Mouse (Mus musculus): ENCODE data around the gene Fat1. TPM values are rescaled to one million over a fixed set of nuclear protein-coding genes. Genes with fewer than 3 reads are reported as not detected.
A peak's percentile ranks its signal among the peaks of the same experiment; 100 is the strongest.
"Not testable (repeated sequence)": the region's sequence is repeated elsewhere in the genome, so short reads cannot be mapped to it uniquely, and the experiment has no call there.

The Fat1 gene
- total and polyA plus RNA-seq, 2 experiments from 2014 or later: 9.2 to 122 TPM

DNA sequence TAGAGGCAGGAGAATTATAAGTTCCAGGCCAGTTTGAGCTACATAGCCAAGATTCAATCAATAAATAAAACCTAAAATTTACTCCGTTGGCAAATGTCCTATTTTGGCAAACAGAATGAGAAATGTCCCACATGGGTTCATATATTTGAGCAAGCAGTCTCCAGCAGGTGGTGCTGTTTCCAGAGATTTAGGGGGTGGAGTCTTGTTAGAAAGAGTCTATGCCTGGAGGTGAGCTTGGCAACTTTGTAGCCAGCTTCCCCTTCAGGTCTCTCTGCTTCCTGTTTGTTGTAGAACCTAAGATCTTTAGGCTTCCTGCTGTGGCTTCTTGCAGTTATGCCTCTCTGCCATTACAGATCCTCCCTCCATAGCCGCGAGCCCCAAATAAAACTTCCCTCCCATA is 120.3 kb downstream of the Fat1 start:
- H3K4me2 ChIP-seq (ENCODE audit: low read depth, low read length, poor library complexity, severe bottlenecking): no peak overlapping the region
- H3K4me3 ChIP-seq (ENCODE audit: low read depth, low read length): no peak overlapping the region
- no peak overlapping the region for H3K27ac ChIP-seq (ENCODE audit: low read depth, low read length)
- no peak for ATAC-seq (ENCODE audit: low FRiP score)
- no peaks in the 10 kb centered on the region for H3K4me1 ChIP-seq (ENCODE audit: insufficient read depth, low read length)
- H3K9ac ChIP-seq (replicated peaks; ENCODE audit: low read length, poor library complexity, severe bottlenecking): no peak overlapping the region
- H3K36me3 ChIP-seq (ENCODE audit: insufficient read depth, low read length): peaks cover 9% of the 10 kb centered on the region; the same call in 1 of the 2 replicates
- H3K27me3 ChIP-seq (ENCODE audit: insufficient read depth, low read length): no peaks in the 10 kb centered on the region
- peak; percentile 42 for TF ChIP-seq CTCF (IDR thresholded peaks at IDR 0.05)
- no peaks in the 10 kb centered on the region for H3K9me3 ChIP-seq (ENCODE audit: low read length)
- WGBS: 98% methylated on average over 3 of the region's 3 CpGs
- no peak for DNase-seq (ENCODE audit: low spot score)

DNA sequence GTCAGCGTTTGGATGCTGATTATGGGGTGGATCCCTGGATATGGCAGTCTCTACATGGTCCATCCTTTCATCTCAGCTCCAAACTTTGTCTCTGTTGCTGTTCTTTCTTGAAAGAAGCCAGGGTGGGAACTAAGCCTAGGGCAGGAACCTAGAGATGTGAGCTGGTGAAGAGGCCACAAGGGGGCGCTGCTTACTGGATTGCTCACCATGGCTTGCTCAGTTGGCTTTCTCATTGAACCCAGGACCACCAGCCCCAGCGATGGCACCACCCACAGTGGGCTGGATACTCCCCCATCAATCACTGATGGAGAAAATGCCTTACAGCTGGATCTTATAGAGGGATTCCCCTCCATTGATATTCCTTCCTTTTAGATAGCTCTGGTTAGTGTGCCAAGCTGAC is 121.6 kb downstream of the Fat1 start:
- no peaks in the 10 kb centered on the region for H3K27me3 ChIP-seq (ENCODE audit: insufficient read depth, low read length)
- no peaks in the 10 kb centered on the region for H3K9me3 ChIP-seq (ENCODE audit: low read length)
- H3K9ac ChIP-seq (replicated peaks; ENCODE audit: low read length, poor library complexity, severe bottlenecking): no peak overlapping the region
- peak; percentile 43 for TF ChIP-seq CTCF (IDR thresholded peaks at IDR 0.05)
- H3K4me2 ChIP-seq (ENCODE audit: low read depth, low read length, poor library complexity, severe bottlenecking): no peak overlapping the region
- no peak overlapping the region for H3K4me3 ChIP-seq (ENCODE audit: low read depth, low read length)
- H3K36me3 ChIP-seq (ENCODE audit: insufficient read depth, low read length): no peaks in the 10 kb centered on the region
- 42% methylated on average over 2 of the region's 3 CpGs for WGBS
- H3K4me1 ChIP-seq (ENCODE audit: insufficient read depth, low read length): no peaks in the 10 kb centered on the region
- no peak for ATAC-seq (ENCODE audit: low FRiP score)
- no peak overlapping the region for H3K27ac ChIP-seq (ENCODE audit: low read depth, low read length)
- no peak for DNase-seq (ENCODE audit: low spot score)

DNA sequence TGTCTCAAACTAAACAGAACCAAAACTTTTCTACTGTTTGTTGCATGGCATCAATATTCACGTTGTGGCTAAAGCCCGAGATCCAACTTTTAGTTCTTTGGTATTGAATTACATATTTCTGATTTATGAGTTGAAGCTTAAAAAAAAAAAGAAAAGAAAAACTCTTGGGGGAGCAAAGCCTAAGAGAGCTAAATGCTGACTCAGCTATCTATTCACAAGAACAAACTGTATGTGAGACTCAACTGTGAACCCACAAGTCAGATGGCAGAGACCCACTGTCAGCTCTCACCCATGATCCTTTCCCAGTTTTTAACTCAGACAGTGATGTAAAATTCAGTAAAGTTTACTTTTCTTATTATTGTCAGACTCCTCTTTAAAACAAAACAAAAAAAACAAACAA is 124.8 kb downstream of the Fat1 start:
- ATAC-seq (ENCODE audit: low FRiP score) (no peak), DNase-seq (ENCODE audit: low spot score) (no peak)
- Histone ChIP-seq H3K4me3 (ENCODE audit: low read depth, low read length) (no peak overlapping the region), H3K9me3 (ENCODE audit: low read length) (no peaks in the 10 kb centered on the region), H3K4me2 (ENCODE audit: low read depth, low read length, poor library complexity, severe bottlenecking) (no peak overlapping the region), H3K27ac (ENCODE audit: low read depth, low read length) (no peak overlapping the region), H3K27me3 (ENCODE audit: insufficient read depth, low read length) (no peaks in the 10 kb centered on the region), H3K36me3 (ENCODE audit: insufficient read depth, low read length) (no peaks in the 10 kb centered on the region), H3K9ac (replicated peaks; ENCODE audit: low read length, poor library complexity, severe bottlenecking) (no peak overlapping the region), H3K4me1 (ENCODE audit: insufficient read depth, low read length) (no peaks in the 10 kb centered on the region)
- WGBS: 94% methylated on average over 2 of the region's 2 CpGs
- no peak for TF ChIP-seq CTCF (IDR thresholded peaks at IDR 0.05)

DNA sequence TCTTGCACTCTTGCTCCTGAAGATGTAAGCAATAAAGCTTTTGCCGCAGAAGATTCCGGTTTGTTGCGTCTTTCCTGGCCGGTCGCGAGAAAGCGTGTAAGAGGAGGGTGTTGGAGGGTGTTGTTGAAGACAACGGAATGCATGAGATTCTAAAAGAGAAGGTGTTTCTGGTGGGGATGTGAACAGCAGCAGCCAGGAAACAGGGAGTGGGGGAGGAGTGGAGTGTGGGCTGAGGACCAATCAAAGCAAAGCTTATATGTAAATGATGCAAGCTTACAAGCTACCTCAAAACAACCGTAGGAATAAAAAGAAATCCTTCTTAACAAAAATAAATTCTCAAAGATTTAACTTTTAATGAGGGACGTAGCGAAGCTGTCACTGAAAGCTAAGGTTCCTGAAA is 127.1 kb downstream of the Fat1 start:
- no peaks in the 10 kb centered on the region for H3K9me3 ChIP-seq (ENCODE audit: low read length)
- H3K9ac ChIP-seq (replicated peaks; ENCODE audit: low read length, poor library complexity, severe bottlenecking): no peak overlapping the region
- no peak overlapping the region for H3K4me2 ChIP-seq (ENCODE audit: low read depth, low read length, poor library complexity, severe bottlenecking)
- H3K4me1 ChIP-seq (ENCODE audit: insufficient read depth, low read length): no peaks in the 10 kb centered on the region
- H3K36me3 ChIP-seq (ENCODE audit: insufficient read depth, low read length): no peaks in the 10 kb centered on the region
- no peaks in the 10 kb centered on the region for H3K27me3 ChIP-seq (ENCODE audit: insufficient read depth, low read length)
- no peak overlapping the region for H3K27ac ChIP-seq (ENCODE audit: low read depth, low read length)
- H3K4me3 ChIP-seq (ENCODE audit: low read depth, low read length): no peak overlapping the region
- ATAC-seq (ENCODE audit: low FRiP score): no peak
- no peak for DNase-seq (ENCODE audit: low spot score)
- TF ChIP-seq CTCF (IDR thresholded peaks at IDR 0.05): no peak
- WGBS: 92% methylated on average over 11 of the region's 11 CpGs

DNA sequence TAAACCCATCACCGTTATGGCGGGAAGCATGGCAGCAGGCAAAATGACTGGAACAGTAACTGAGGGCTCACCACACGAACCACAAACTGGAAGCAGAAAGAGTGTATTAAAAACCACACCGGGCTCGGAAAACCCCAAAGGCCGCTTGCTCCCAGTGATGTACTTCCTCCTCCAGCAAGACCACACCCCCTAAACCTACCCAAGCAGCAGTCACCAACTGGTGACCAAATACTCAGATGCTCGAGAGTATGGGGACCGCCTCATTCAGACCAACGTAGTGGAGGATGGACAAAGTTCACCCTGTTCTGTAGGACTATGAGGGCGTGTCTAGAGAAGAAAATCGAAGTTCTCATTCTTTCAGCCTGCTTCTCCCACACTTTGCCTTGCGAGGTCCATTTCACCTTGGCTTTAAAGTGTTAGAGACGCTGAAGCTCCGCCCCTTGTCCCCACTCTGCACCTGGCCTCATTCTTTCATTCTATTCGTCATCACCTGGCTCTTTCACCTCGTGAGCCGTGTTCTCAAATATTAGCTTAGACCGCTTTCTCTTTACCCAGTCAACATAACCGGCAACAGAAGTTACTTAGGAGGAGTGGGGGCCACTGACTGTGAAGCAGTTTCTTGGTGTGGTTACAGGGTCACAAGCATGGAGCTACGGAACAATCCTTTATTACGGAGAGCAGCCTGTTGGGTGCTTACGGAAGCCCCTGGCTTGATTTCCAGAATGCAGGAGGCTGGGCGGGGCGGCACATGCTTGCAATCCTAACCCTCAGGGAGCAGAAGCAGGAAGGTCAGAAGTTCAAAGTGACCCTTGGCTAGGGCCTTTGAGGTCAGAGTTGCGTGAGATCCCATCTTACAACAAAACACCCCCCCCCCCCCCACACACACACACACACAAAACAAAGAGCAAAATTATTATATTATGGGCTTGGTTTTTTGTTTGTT is 128.0 kb downstream of the Fat1 start:
- no peaks in the 10 kb centered on the region for H3K36me3 ChIP-seq (ENCODE audit: insufficient read depth, low read length)
- H3K4me2 ChIP-seq (ENCODE audit: low read depth, low read length, poor library complexity, severe bottlenecking): no peak overlapping the region
- DNase-seq (ENCODE audit: low spot score) (no peak), ATAC-seq (ENCODE audit: low FRiP score) (no peak)
- 82% methylated on average over 25 of the region's 25 CpGs for WGBS
- TF ChIP-seq CTCF (IDR thresholded peaks at IDR 0.05): no peak
- no peak overlapping the region for H3K27ac ChIP-seq (ENCODE audit: low read depth, low read length)
- H3K27me3 ChIP-seq (ENCODE audit: insufficient read depth, low read length): no peaks in the 10 kb centered on the region
- no peaks in the 10 kb centered on the region for H3K9me3 ChIP-seq (ENCODE audit: low read length)
- no peak overlapping the region for H3K9ac ChIP-seq (replicated peaks; ENCODE audit: low read length, poor library complexity, severe bottlenecking)
- no peak overlapping the region for H3K4me3 ChIP-seq (ENCODE audit: low read depth, low read length)
- no peaks in the 10 kb centered on the region for H3K4me1 ChIP-seq (ENCODE audit: insufficient read depth, low read length)

DNA sequence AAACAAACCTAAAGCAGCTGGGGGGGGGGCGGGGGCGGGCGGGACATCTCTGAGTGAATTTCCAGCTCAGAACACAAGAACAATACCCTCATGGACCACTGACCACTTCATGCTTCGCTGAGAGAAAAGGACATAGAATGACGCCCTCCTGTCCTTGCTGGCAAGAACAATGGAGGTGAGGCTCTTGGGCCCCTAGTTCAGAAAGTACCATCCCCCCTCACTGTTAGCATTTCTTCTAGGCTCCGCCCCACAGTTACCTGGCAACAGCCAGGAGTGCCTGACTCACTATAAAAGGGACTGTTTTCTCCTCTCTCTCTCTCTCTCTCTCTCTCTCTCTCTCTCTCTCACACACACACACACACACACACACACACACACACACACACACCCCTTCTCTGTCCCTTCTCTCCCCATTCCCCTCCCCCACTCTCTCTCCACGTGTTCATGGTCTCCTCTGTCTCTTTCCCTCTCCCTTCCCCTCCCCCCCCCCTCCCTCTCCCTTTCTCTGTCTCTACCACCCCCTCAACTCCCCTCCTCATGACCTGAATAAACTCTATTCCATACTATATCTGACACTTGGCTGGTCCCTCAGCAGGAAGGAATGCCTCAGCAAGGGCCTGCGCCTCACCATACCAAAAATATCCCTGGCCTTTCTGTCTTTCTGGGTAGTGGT is 129.1 kb downstream of the Fat1 start:
- H3K4me3 ChIP-seq (ENCODE audit: low read depth, low read length): no peak overlapping the region
- DNase-seq (ENCODE audit: low spot score): no peak
- peaks cover 4% of the 10 kb centered on the region; the same call in 1 of the 2 replicates for H3K4me1 ChIP-seq (ENCODE audit: insufficient read depth, low read length)
- 24% methylated on average over 8 of the region's 8 CpGs for WGBS
- TF ChIP-seq CTCF (IDR thresholded peaks at IDR 0.05): no peak
- no peaks in the 10 kb centered on the region for H3K27me3 ChIP-seq (ENCODE audit: insufficient read depth, low read length)
- no peak overlapping the region for H3K4me2 ChIP-seq (ENCODE audit: low read depth, low read length, poor library complexity, severe bottlenecking)
- H3K9ac ChIP-seq (replicated peaks; ENCODE audit: low read length, poor library complexity, severe bottlenecking): no peak overlapping the region
- H3K27ac ChIP-seq (ENCODE audit: low read depth, low read length): no peak overlapping the region
- ATAC-seq (ENCODE audit: low FRiP score): 0 out of 2 replicates have a peak, but pooled peaks have one; percentile 45
- H3K36me3 ChIP-seq (ENCODE audit: insufficient read depth, low read length): no peaks in the 10 kb centered on the region
- no peaks in the 10 kb centered on the region for H3K9me3 ChIP-seq (ENCODE audit: low read length)

DNA sequence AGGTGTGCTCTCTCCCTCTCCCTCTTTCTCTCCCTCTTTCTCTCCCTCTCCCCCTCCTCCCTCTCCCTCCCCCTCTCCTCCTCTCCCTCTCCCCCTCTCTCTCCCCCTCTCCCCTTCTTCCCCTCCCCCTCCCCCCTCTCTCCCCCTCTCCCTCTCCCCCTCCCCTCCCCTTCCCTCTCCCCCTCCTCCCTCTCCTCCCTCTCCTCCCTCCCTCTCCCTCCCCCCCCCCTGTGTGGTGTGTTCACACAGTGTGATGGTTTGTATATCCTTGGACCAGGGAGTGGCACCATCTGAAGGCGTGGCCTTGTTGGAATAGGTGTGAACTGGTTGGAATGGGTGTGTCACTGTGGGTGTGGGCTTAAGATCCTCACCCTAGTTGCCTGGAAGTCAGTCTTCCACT is 130.1 kb downstream of the Fat1 start:
- not testable (repeated sequence) for H3K27me3 ChIP-seq (ENCODE audit: insufficient read depth, low read length); DNase-seq (ENCODE audit: low spot score); H3K36me3 ChIP-seq (ENCODE audit: insufficient read depth, low read length); H3K27ac ChIP-seq (ENCODE audit: low read depth, low read length); H3K4me2 ChIP-seq (ENCODE audit: low read depth, low read length, poor library complexity, severe bottlenecking); H3K9me3 ChIP-seq (ENCODE audit: low read length); H3K4me1 ChIP-seq (ENCODE audit: insufficient read depth, low read length); ATAC-seq (ENCODE audit: low FRiP score); H3K4me3 ChIP-seq (ENCODE audit: low read depth, low read length); H3K9ac ChIP-seq (replicated peaks; ENCODE audit: low read length, poor library complexity, severe bottlenecking)
- 100% methylated on average over 1 of the region's 1 CpGs for WGBS

Measured in midbrain, postnatal 0 days (tissue).